Mouse (Mus musculus): ENCODE results near the gene Arfip1. TPM values are rescaled to one million over a fixed set of nuclear protein-coding genes. Genes with fewer than 3 reads are reported as not detected.

Gene Arfip1
- polyA plus RNA-seq, 1 experiment from 2014 or later: 44.6 TPM

DNA sequence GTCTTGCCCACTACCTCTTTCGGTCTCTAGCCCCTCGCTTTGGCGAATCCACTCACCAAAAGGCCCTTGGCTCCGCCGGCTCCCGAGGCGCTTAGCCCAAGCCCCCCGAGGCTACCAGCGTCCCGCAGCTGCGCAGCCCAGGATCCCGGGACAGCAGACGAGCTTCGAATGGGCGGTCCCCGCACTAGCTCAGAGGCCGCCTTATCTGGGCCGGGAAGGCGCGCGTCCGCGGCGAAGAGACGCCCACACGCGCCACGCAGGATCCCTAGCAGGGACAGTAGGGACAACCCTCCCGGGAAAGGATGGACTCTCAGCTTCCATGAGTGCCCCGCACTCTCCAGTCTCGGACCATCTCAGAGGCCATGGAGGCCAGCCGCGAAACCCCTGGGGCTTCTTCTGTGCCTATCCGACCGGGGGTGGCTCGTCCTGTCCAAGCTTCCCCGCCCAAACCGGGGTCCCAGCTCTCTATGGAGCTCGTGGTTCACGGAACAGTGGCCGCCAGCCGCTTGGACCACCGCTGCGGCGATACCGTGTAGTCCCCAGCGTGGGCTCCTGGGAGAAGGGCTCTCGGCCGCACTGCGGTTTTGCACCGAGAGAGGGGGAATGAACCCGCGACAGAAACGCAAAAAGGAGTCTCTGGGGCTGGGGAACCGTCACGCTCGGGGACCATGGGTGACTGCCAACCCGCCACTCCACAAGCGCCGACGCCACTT, 103.0 kb downstream of the Arfip1 start:
- H3K36me3 ChIP-seq (ENCODE audit: control insufficient read depth, insufficient read depth, low read length): no peaks in the 10 kb centered on the region
- H3K27ac ChIP-seq (ENCODE audit: low read depth, low read length): no peak overlapping the region
- under 1% methylated on average over 61 of the region's 61 CpGs for WGBS
- no peaks in the 10 kb centered on the region for H3K9me3 ChIP-seq (ENCODE audit: control insufficient read depth, low read length)
- H3K27me3 ChIP-seq (ENCODE audit: control insufficient read depth, insufficient read depth, low read length): peaks cover 21% of the 10 kb centered on the region
- peaks cover 17% of the 10 kb centered on the region for H3K4me1 ChIP-seq (ENCODE audit: control insufficient read depth, insufficient read depth, low read length)
- peak overlapping the region; percentile 63; the same call in 1 of the 2 replicates for H3K9ac ChIP-seq (ENCODE audit: low read depth, low read length)
- H3K4me2 ChIP-seq (replicated peaks; ENCODE audit: low read depth, low read length): peak overlapping the region; percentile 99
- ATAC-seq (ENCODE audit: low FRiP score, low TSS enrichment): peak; percentile 58
- peak overlapping the region; percentile 67 for H3K4me3 ChIP-seq (ENCODE audit: low read length)

DNA sequence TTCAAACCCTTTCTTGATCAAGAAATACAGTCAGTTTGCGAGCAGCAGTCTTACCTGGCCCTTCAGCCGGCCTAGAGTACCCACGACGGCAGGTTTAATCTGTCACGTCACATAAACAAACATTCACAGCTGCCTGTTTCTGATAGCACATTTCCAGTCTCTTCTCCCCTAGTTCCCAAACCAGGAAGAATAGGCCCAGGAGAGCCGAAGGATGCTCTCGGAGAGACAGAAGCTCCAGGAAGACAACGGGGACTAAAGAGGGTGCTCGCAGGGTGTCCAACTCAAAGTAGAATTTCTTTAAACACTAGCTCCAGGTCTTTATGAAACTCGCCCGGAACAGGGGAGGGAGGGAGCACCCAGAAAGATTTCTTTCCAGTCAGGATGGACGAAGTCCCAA, 103.5 kb downstream of the Arfip1 start:
- Histone ChIP-seq H3K4me3 (ENCODE audit: low read length) (peak overlapping the region; percentile 67), H3K27ac (ENCODE audit: low read depth, low read length) (no peak overlapping the region), H3K27me3 (ENCODE audit: control insufficient read depth, insufficient read depth, low read length) (peaks cover 21% of the 10 kb centered on the region), H3K4me2 (replicated peaks; ENCODE audit: low read depth, low read length) (peak overlapping the region; percentile 99), H3K36me3 (ENCODE audit: control insufficient read depth, insufficient read depth, low read length) (no peaks in the 10 kb centered on the region), H3K9me3 (ENCODE audit: control insufficient read depth, low read length) (no peaks in the 10 kb centered on the region), H3K4me1 (ENCODE audit: control insufficient read depth, insufficient read depth, low read length) (peaks cover 17% of the 10 kb centered on the region), H3K9ac (ENCODE audit: low read depth, low read length) (peak overlapping the region; percentile 63; the same call in 1 of the 2 replicates)
- no peak for ATAC-seq (ENCODE audit: low FRiP score, low TSS enrichment)
- 3% methylated on average over 12 of the region's 12 CpGs for WGBS

DNA sequence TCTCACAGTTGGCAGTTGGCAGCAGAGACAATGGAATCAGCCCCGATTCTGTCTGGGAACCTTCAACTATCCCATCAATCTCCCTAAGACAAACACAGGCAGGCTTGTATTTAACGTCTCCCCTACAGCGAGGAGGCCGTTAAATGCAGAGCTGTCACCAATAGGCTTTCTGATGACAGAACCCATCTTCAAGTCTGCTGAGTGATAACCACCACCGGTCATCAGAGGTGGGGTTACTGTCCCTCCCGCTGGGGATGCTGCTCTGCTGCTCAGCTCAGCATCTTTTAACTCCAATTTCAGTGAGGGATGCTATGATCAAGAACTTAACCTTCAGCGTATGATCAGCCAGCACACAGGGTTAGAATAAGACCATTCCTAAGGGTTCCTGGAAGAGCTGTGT, 104.2 kb downstream of the Arfip1 start:
- Histone ChIP-seq H3K4me1 (ENCODE audit: control insufficient read depth, insufficient read depth, low read length) (peaks cover 17% of the 10 kb centered on the region), H3K4me3 (ENCODE audit: low read length) (peak overlapping the region; percentile 67; the same call in 1 of the 2 replicates), H3K27ac (ENCODE audit: low read depth, low read length) (no peak overlapping the region), H3K36me3 (ENCODE audit: control insufficient read depth, insufficient read depth, low read length) (no peaks in the 10 kb centered on the region), H3K9ac (ENCODE audit: low read depth, low read length) (no peak overlapping the region), H3K4me2 (replicated peaks; ENCODE audit: low read depth, low read length) (no peak overlapping the region; the same call in 1 of the 2 replicates), H3K9me3 (ENCODE audit: control insufficient read depth, low read length) (no peaks in the 10 kb centered on the region), H3K27me3 (ENCODE audit: control insufficient read depth, insufficient read depth, low read length) (peaks cover 21% of the 10 kb centered on the region)
- ATAC-seq (ENCODE audit: low FRiP score, low TSS enrichment): no peak
- WGBS: 6% methylated on average over 7 of the region's 7 CpGs

DNA sequence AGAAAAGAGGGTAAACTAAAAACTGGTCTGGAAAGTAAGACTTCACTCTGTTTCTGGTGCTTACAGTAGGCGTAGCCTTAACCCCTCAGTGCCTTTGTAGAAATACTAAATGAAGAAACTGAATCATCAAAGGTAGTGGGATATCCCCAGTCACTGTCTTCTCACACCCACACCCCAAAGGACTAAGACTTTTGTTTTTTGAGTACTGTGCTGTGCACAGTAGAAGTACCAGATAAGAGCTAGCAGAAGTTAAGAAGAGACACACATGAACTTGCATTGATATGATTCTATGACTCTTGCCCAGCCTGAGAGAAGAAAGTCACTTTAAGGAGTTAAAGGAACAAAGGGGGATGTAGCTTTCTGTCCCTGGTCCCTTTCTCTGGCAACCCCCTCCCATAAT, 104.9 kb downstream of the Arfip1 start:
- H3K4me3 ChIP-seq (ENCODE audit: low read length): no peak overlapping the region
- H3K9me3 ChIP-seq (ENCODE audit: control insufficient read depth, low read length): no peaks in the 10 kb centered on the region
- ATAC-seq (ENCODE audit: low FRiP score, low TSS enrichment): no peak
- peaks cover 19% of the 10 kb centered on the region for H3K27me3 ChIP-seq (ENCODE audit: control insufficient read depth, insufficient read depth, low read length)
- H3K36me3 ChIP-seq (ENCODE audit: control insufficient read depth, insufficient read depth, low read length): no peaks in the 10 kb centered on the region
- peaks cover 22% of the 10 kb centered on the region for H3K4me1 ChIP-seq (ENCODE audit: control insufficient read depth, insufficient read depth, low read length)
- WGBS: 85% methylated on average over 1 of the region's 1 CpGs
- no peak overlapping the region for H3K4me2 ChIP-seq (replicated peaks; ENCODE audit: low read depth, low read length)
- no peak overlapping the region for H3K9ac ChIP-seq (ENCODE audit: low read depth, low read length)
- no peak overlapping the region for H3K27ac ChIP-seq (ENCODE audit: low read depth, low read length)

GRCm38 (mm10) chr3:84474981-84475775, 107.2 kb downstream of the Arfip1 start:
- Histone ChIP-seq H3K4me1 (ENCODE audit: control insufficient read depth, insufficient read depth, low read length) (peaks cover 22% of the 10 kb centered on the region), H3K4me3 (ENCODE audit: low read length) (no peak overlapping the region), H3K27me3 (ENCODE audit: control insufficient read depth, insufficient read depth, low read length) (peaks cover 14% of the 10 kb centered on the region), H3K27ac (ENCODE audit: low read depth, low read length) (no peak overlapping the region), H3K9me3 (ENCODE audit: control insufficient read depth, low read length) (no peaks in the 10 kb centered on the region), H3K36me3 (ENCODE audit: control insufficient read depth, insufficient read depth, low read length) (no peaks in the 10 kb centered on the region), H3K9ac (ENCODE audit: low read depth, low read length) (no peak overlapping the region), H3K4me2 (replicated peaks; ENCODE audit: low read depth, low read length) (no peak overlapping the region)
- 90% methylated on average over 12 of the region's 12 CpGs for WGBS
- ATAC-seq (ENCODE audit: low FRiP score, low TSS enrichment): no peak

DNA sequence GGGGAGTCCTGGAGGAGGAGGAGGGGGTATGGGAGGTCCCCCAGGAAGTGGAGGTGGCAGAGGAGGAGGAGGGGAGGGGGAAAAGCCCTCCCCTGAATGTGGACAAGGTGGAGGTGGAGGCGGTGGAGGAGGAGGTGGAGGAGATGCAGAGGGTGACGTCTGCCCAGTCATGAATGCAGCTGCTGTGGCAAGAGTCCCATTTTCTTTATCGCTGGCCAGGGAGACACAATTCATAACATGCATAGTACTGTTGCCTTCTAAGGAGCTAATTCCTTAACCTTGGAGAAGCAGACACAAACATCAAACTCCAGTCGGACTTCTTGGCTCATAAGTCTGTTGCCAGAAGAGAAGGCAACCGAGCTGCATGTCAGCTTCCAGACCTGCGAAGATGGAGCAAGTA, 108.0 kb downstream of the Arfip1 start:
- no peak for ATAC-seq (ENCODE audit: low FRiP score, low TSS enrichment)
- H3K9me3 ChIP-seq (ENCODE audit: control insufficient read depth, low read length): no peaks in the 10 kb centered on the region
- no peak overlapping the region for H3K4me3 ChIP-seq (ENCODE audit: low read length)
- no peak overlapping the region for H3K27ac ChIP-seq (ENCODE audit: low read depth, low read length)
- 77% methylated on average over 6 of the region's 6 CpGs for WGBS
- H3K36me3 ChIP-seq (ENCODE audit: control insufficient read depth, insufficient read depth, low read length): no peaks in the 10 kb centered on the region
- H3K27me3 ChIP-seq (ENCODE audit: control insufficient read depth, insufficient read depth, low read length): peaks cover 9% of the 10 kb centered on the region
- no peak overlapping the region for H3K9ac ChIP-seq (ENCODE audit: low read depth, low read length)
- no peak overlapping the region for H3K4me2 ChIP-seq (replicated peaks; ENCODE audit: low read depth, low read length)
- peaks cover 15% of the 10 kb centered on the region for H3K4me1 ChIP-seq (ENCODE audit: control insufficient read depth, insufficient read depth, low read length)

GRCm38 (mm10) chr3:84472955-84473354, 109.5 kb downstream of the Arfip1 start:
- 0 out of 2 replicates have a peak, but pooled peaks have one; percentile 13 for ATAC-seq (ENCODE audit: low FRiP score, low TSS enrichment)
- Histone ChIP-seq H3K9me3 (ENCODE audit: control insufficient read depth, low read length) (no peaks in the 10 kb centered on the region), H3K4me3 (ENCODE audit: low read length) (no peak overlapping the region), H3K4me1 (ENCODE audit: control insufficient read depth, insufficient read depth, low read length) (peaks cover 7% of the 10 kb centered on the region), H3K27ac (ENCODE audit: low read depth, low read length) (no peak overlapping the region), H3K27me3 (ENCODE audit: control insufficient read depth, insufficient read depth, low read length) (no peaks in the 10 kb centered on the region; the same call in 1 of the 2 replicates), H3K36me3 (ENCODE audit: control insufficient read depth, insufficient read depth, low read length) (no peaks in the 10 kb centered on the region), H3K4me2 (replicated peaks; ENCODE audit: low read depth, low read length) (no peak overlapping the region), H3K9ac (ENCODE audit: low read depth, low read length) (no peak overlapping the region)
- WGBS: 45% methylated on average over 5 of the region's 5 CpGs

DNA sequence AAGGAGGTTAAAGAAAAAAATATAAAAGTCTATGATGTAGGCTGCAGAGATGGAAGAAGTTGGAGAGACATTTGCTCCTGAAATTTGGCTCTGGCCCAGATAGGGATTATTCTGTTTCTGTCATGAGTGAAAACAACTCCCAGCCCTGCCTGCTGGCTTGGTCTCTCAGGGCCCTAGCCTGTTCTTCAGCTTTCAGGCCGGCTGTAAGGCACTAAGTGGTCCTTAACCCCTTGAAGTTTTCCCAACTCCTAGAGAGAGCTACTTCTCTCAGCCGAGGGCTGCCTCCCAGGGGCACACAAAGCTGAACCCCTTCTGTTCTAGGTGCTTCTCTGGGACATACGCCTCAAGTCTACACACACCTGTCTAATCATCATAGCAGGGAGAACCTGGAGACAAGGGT, 109.9 kb downstream of the Arfip1 start:
- Histone ChIP-seq H3K27ac (ENCODE audit: low read depth, low read length) (no peak overlapping the region), H3K4me3 (ENCODE audit: low read length) (no peak overlapping the region), H3K4me1 (ENCODE audit: control insufficient read depth, insufficient read depth, low read length) (peaks cover 11% of the 10 kb centered on the region), H3K36me3 (ENCODE audit: control insufficient read depth, insufficient read depth, low read length) (no peaks in the 10 kb centered on the region), H3K9ac (ENCODE audit: low read depth, low read length) (no peak overlapping the region), H3K9me3 (ENCODE audit: control insufficient read depth, low read length) (no peaks in the 10 kb centered on the region), H3K4me2 (replicated peaks; ENCODE audit: low read depth, low read length) (no peak overlapping the region), H3K27me3 (ENCODE audit: control insufficient read depth, insufficient read depth, low read length) (no peaks in the 10 kb centered on the region; the same call in 1 of the 2 replicates)
- WGBS: 48% methylated on average over 3 of the region's 3 CpGs
- 0 out of 2 replicates have a peak, but pooled peaks have one; percentile 17 for ATAC-seq (ENCODE audit: low FRiP score, low TSS enrichment)

- Histone ChIP-seq H3K27ac (ENCODE audit: low read depth, low read length) (no peak overlapping the region), H3K9ac (ENCODE audit: low read depth, low read length) (no peak overlapping the region), H3K9me3 (ENCODE audit: control insufficient read depth, low read length) (no peaks in the 10 kb centered on the region), H3K4me1 (ENCODE audit: control insufficient read depth, insufficient read depth, low read length) (peaks cover 18% of the 10 kb centered on the region), H3K27me3 (ENCODE audit: control insufficient read depth, insufficient read depth, low read length) (no peaks in the 10 kb centered on the region; the same call in 1 of the 2 replicates), H3K36me3 (ENCODE audit: control insufficient read depth, insufficient read depth, low read length) (no peaks in the 10 kb centered on the region), H3K4me2 (replicated peaks; ENCODE audit: low read depth, low read length) (no peak overlapping the region), H3K4me3 (ENCODE audit: low read length) (no peak overlapping the region)
- 82% methylated on average over 4 of the region's 4 CpGs for WGBS
- ATAC-seq (ENCODE audit: low FRiP score, low TSS enrichment): no peak
These were observed 111.3 kb downstream of the Arfip1 start for GRCm38 (mm10) chr3:84471146-84471545.

All from kidney, embryonic 14.5 days (tissue).